Mouse (Mus musculus) urinary bladder, postnatal 14 days (tissue): ENCODE measurements around the gene Kti12.

Experiments used
- DNase-seq: peaks from one replicate; pipeline ENCODE4 v3.0.0; 2021; ENCODE audit warnings: low spot score

The Kti12 gene

GRCm38 (mm10) chr4:108869730-108870374, 22.3 kb downstream of the Kti12 start:
- peak; percentile 87 for DNase-seq

- DNase-seq = no peak
Measured at GRCm38 (mm10) chr4:108873746-108874145, 26.2 kb downstream of the Kti12 start.

- no peak for DNase-seq
Measured at GRCm38 (mm10) chr4:108877901-108878300, 30.3 kb downstream of the Kti12 start.

- DNase-seq = peak; percentile 68
Measured at GRCm38 (mm10) chr4:108878963-108879822, 31.6 kb downstream of the Kti12 start, which contains the start of gene Rab3b. Gene Rab3b (plus strand): TSS chr4:108879063.

- no peak for DNase-seq
Measured at GRCm38 (mm10) chr4:108883815-108884214, 36.2 kb downstream of the Kti12 start.

GRCm38 (mm10) chr4:108887456-108887855, 39.9 kb downstream of the Kti12 start:
- peak; percentile 29 for DNase-seq

- no peak for DNase-seq
Measured at GRCm38 (mm10) chr4:108890876-108891275, 43.3 kb downstream of the Kti12 start.
